Mouse (Mus musculus) kidney, adult 2 months (tissue): Measurements from ENCODE around the gene Nars2.

Experiments
- CTCF ChIP-seq: fragments of 200-500 bp; conservative IDR thresholded peaks from 2 replicates; pipeline ENCODE4 v1.5.1; 2011; ENCODE audit warnings: low read depth, mild to moderate bottlenecking, control low read depth, low read length, moderate library complexity, mixed read lengths; ENCODE audit not compliant: insufficient read depth, insufficient read length
- POLR2A ChIP-seq: fragments of 200-500 bp; IDR thresholded peaks from one replicate; pipeline ENCODE4 v1.6.1; 2011; ENCODE audit warnings: low read depth, low read length, control low read depth

GRCm38 (mm10) chr7:97079651-97080365 is 128.5 kb downstream of the Nars2 start:
- TF ChIP-seq CTCF = no peak
- no peak for TF ChIP-seq POLR2A
